Mouse (Mus musculus) myocyte (in vitro differentiated cells): ENCODE measurements around the gene Gm20388. TPM values are rescaled to one million over a fixed set of nuclear protein-coding genes. Genes with fewer than 3 reads are reported as not detected.

Source experiments
- H3K27me3 ChIP-seq: one replicate; pipeline ENCODE4 v1.6.1; 2011; ENCODE audit not compliant: control insufficient read depth, insufficient read depth, insufficient read length
- H3K36me3 ChIP-seq: one replicate; pipeline ENCODE4 v1.6.1; 2011; ENCODE audit not compliant: control insufficient read depth, insufficient read depth
- H3K4me2 ChIP-seq: one replicate; pipeline ENCODE4 v1.6.1; 2011; ENCODE audit warnings: low read depth, control low read depth
- H3K4me3 ChIP-seq: one replicate; pipeline ENCODE4 v1.5.1; 2011; ENCODE audit warnings: mild to moderate bottlenecking, control low read depth, moderate library complexity
- H3K79me2 ChIP-seq: one replicate; pipeline ENCODE4 v1.6.1; 2011; ENCODE audit not compliant: control insufficient read depth, insufficient read depth
- H3ac ChIP-seq: one replicate; pipeline ENCODE4 v1.6.1; 2011; ENCODE audit not compliant: control insufficient read depth, insufficient read length
- CEBPB ChIP-seq: IDR thresholded peaks from 2 replicates; pipeline ENCODE4 v1.6.1; 2011; ENCODE audit warnings: mild to moderate bottlenecking, moderate library complexity; ENCODE audit not compliant: poor library complexity, insufficient read depth, severe bottlenecking
- MAX ChIP-seq: IDR thresholded peaks from one replicate; pipeline ENCODE4 v1.6.1; 2011; ENCODE audit warnings: low read depth, mild to moderate bottlenecking, control low read depth
- MYOD1 ChIP-seq, 3 experiments: IDR thresholded peaks; one replicate each; pipeline ENCODE4 v1.6.1; 2011; ENCODE audit warnings: control low read depth in 2 of 3, low read depth in 2 of 3, mild to moderate bottlenecking in 2 of 3, moderate library complexity in 1 of 3; ENCODE audit not compliant: insufficient read length in 2 of 3, control insufficient read depth in 1 of 3
- MYOG ChIP-seq, 3 experiments: IDR thresholded peaks; one replicate each; pipeline ENCODE4 v1.6.1; 2011; ENCODE audit warnings: control low read depth in 2 of 3, low read depth in 2 of 3, mild to moderate bottlenecking in 2 of 3; ENCODE audit not compliant: insufficient read length in 2 of 3, control insufficient read depth in 1 of 3, insufficient read depth in 1 of 3
- POLR2A ChIP-seq: IDR thresholded peaks from one replicate; pipeline ENCODE4 v1.6.1; 2011; ENCODE audit warnings: low read depth, mild to moderate bottlenecking, control low read depth, moderate library complexity; ENCODE audit not compliant: insufficient read length
- POLR2AphosphoS2 ChIP-seq: IDR thresholded peaks from one replicate; pipeline ENCODE4 v1.6.1; 2011; ENCODE audit warnings: low read depth, control low read depth; ENCODE audit not compliant: insufficient read length
- REST ChIP-seq: IDR thresholded peaks from one replicate; pipeline ENCODE4 v1.6.1; 2011; ENCODE audit warnings: mild to moderate bottlenecking, control low read depth, moderate library complexity; ENCODE audit not compliant: insufficient read depth, insufficient read length
- SRF ChIP-seq: IDR thresholded peaks from one replicate; pipeline ENCODE4 v1.6.1; 2011; ENCODE audit warnings: low read depth; ENCODE audit not compliant: control insufficient read depth, insufficient read length
- TCF12 ChIP-seq: IDR thresholded peaks from one replicate; pipeline ENCODE4 v1.6.1; 2011; ENCODE audit warnings: mild to moderate bottlenecking, control low read depth; ENCODE audit not compliant: poor library complexity, insufficient read depth, severe bottlenecking
- TCF3 ChIP-seq: IDR thresholded peaks from one replicate; pipeline ENCODE4 v1.6.1; 2011; ENCODE audit warnings: low read depth, control low read depth; ENCODE audit not compliant: insufficient read length
- polyA plus RNA-seq: library from polyadenylated mRNA; unstranded; fragments of >200 nt; fragmentation: generic; extraction: Trizol; gene quantifications from one replicate; pipeline ENCODE4 v1.2.1, GENCODE M21; 2012; ENCODE audit warnings: missing spikeins

Gm20388 gene
- 15.3 TPM for polyA plus RNA-seq

DNA sequence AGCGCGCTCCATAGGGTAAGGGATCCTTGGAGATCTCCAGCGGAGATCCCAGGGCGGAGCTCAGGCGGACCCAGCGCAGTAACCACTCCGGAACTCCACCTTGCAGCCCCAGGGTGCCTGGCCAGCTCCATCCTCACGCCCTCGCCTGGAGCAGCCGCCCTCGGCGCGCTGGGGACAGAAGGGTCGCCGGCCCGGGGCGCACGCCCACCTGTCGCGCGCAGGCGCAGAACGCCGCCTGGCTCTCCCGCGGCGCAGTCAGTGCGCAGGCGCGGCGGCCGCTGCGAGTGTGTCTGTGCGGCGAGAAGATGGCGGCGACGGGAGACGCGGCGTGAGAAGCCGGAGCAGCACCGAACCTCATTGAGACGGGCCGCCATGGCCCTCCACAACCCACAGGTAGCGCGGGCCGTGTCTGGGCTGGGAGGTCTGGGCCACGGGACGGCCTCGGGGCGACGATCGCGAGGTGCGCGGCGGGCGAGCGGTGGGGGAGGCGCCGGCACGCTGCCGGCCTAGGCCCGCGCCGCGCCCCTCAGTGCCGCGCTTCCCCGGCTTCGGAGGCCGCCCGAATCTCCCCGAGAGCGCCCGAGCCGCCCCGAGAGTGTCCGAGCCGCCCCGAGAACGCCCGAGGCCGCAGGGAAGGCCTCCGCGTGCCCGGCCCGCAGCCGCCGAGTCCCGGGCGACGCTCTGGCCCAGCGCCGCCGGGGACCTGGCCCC, at the start of gene Gm20388:
TSS of gene Gm20388 (plus strand) at position 295 of the 711 bp plus-strand sequence.
- H3K4me2 ChIP-seq = peak within 1 kb of the TSS; percentile 97
- no peaks in the 10 kb centered on the region for H3K27me3 ChIP-seq
- peak within 1 kb of the TSS; percentile 41 for H3K4me3 ChIP-seq
- TF ChIP-seq MYOG (IDR thresholded peaks at IDR 0.05; ENCODE audit: control insufficient read depth in 1 of 3, insufficient read depth in 1 of 3, insufficient read length in 2 of 3, low read depth in 2 of 3) (peak in 2 of 3 experiments; percentile 4 to 48), MYOD1 (IDR thresholded peaks at IDR 0.05; ENCODE audit: control insufficient read depth in 1 of 3, insufficient read length in 2 of 3, low read depth in 2 of 3) (peak in 1 of 3 experiments; percentile 75), TCF3 (no peak), POLR2A (peak; percentile 94), POLR2AphosphoS2 (peak; percentile 95)
- peak within 1 kb of the TSS; percentile 91 for H3ac ChIP-seq
- H3K36me3 ChIP-seq = no peaks in the 10 kb centered on the region
- peaks cover 47% of the 10 kb centered on the region for H3K79me2 ChIP-seq

DNA sequence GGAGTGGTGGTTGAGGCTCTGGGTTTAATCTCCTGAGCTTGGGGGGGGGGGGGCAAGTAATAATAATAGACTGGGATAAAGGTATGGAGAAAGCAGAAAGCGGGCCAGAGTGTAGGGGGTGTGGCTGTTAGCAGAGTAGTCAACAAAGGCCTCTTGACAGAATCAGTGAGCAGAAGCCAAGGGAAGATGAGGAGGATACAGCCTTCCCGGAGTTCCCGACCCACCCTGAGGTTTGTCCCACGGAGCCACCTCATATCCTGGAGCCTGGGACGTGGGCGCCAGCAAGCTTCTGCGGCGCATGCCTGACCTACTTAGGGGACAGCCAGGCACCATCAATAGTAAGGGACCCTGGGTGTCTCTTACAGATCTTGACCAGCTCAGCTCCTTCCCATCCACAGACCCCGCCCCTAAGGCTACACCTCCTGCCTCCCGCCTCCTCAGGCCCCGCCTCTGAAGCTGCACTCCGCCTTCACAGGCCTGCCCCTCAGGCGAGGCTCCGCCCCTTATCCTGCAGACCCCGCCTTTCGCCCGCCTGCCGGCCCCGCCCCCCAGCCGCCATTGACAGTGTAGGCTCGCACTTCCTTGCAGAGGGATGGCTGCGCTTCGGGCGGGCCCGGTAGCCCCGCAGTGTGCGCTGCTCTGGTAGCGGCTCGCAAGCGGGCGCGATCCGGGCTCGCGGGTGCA, 48.8 kb upstream of the Gm20388 start, which contains the start of gene Klhl36:
TSS of gene Klhl36 (plus strand) at position 561 of the 684 bp plus-strand sequence.
- H3K79me2 ChIP-seq = no peaks in the 10 kb centered on the region
- peak within 1 kb of the TSS; percentile 88 for H3K4me2 ChIP-seq
- H3K27me3 ChIP-seq = peaks cover 15% of the 10 kb centered on the region

DNA sequence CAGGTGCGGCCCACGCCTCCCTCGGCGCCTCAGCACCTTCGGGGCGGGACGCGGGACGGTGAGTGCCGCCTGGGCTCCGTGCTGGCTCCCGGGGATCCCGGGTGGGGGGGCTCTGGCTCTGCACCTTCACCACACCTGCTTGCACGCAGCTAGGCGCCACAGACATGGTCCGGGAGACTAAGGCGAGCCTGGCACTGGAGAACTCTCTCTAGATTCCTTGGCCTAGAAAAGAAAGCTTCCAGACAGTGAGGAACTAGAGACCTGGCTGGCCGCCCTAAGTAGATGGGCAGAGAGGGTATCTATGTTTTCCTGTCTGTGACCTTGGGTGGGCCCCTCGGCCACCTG, 48.3 kb upstream of the Gm20388 start:
- no peak overlapping the region for H3ac ChIP-seq
- peak overlapping the region; percentile 21 for H3K4me3 ChIP-seq
- peak overlapping the region; percentile 88 for H3K4me2 ChIP-seq
- peaks cover 15% of the 10 kb centered on the region for H3K27me3 ChIP-seq
- H3K79me2 ChIP-seq = no peaks in the 10 kb centered on the region
- TF ChIP-seq TCF3 (no peak), MYOG (IDR thresholded peaks at IDR 0.05; ENCODE audit: control insufficient read depth in 1 of 3, insufficient read depth in 1 of 3, insufficient read length in 2 of 3, low read depth in 2 of 3) (peak in 2 of 3 experiments; percentile 41 to 53), MYOD1 (IDR thresholded peaks at IDR 0.05; ENCODE audit: control insufficient read depth in 1 of 3, insufficient read length in 2 of 3, low read depth in 2 of 3) (peak in 1 of 3 experiments; percentile 42)
- no peaks in the 10 kb centered on the region for H3K36me3 ChIP-seq

More for the DNA sequence above, 48.8 kb upstream of the Gm20388 start, which contains the start of gene Klhl36:
- peak within 1 kb of the TSS; percentile 21 for H3K4me3 ChIP-seq
- H3ac ChIP-seq = no peak within 1 kb of the TSS
- no peaks in the 10 kb centered on the region for H3K36me3 ChIP-seq
- TF ChIP-seq CEBPB (no peak), POLR2A (peak; percentile 75)

- Histone ChIP-seq H3K27me3 (peaks cover 15% of the 10 kb centered on the region), H3K4me3 (peak overlapping the region; percentile 21), H3K79me2 (no peaks in the 10 kb centered on the region), H3K4me2 (peak overlapping the region; percentile 88), H3ac (no peak overlapping the region), H3K36me3 (no peaks in the 10 kb centered on the region)
- TF ChIP-seq TCF12 = no peak
- TF ChIP-seq CEBPB = no peak
- TF ChIP-seq MYOG (IDR thresholded peaks at IDR 0.05; ENCODE audit: control insufficient read depth in 1 of 3, insufficient read depth in 1 of 3, insufficient read length in 2 of 3, low read depth in 2 of 3) = no peak
- no peak for TF ChIP-seq POLR2A
- no peak for TF ChIP-seq MYOD1 (IDR thresholded peaks at IDR 0.05; ENCODE audit: control insufficient read depth in 1 of 3, insufficient read length in 2 of 3, low read depth in 2 of 3)
These were observed 47.9 kb upstream of the Gm20388 start for GRCm38 (mm10) chr8:119862749-119863148.

DNA sequence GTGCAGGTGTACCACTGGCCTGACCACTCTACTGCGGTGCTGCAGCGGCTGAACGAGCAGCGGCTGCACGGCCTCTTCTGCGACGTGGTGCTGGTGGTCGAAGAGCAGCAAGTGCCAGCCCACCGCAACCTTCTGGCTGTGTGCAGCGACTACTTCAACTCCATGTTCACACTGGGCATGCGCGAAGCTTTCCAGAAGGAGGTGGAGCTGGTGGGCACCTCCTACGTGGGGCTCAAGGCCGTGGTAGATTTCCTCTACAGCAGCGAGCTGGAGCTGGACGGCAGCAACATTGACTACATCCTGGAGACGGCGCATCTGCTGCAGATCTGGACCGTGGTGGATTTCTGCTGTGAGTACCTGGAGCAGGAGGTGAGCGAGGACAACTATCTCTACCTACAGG, 41.0 kb upstream of the Gm20388 start:
- H3K4me2 ChIP-seq = no peak overlapping the region
- no peaks in the 10 kb centered on the region for H3K27me3 ChIP-seq
- H3K4me3 ChIP-seq = no peak overlapping the region
- no peak overlapping the region for H3ac ChIP-seq
- no peaks in the 10 kb centered on the region for H3K79me2 ChIP-seq
- H3K36me3 ChIP-seq = no peaks in the 10 kb centered on the region
- TF ChIP-seq MYOG (IDR thresholded peaks at IDR 0.05; ENCODE audit: control insufficient read depth in 1 of 3, insufficient read depth in 1 of 3, insufficient read length in 2 of 3, low read depth in 2 of 3) (peak in 1 of 3 experiments; percentile 5), REST (no peak), TCF3 (no peak)

GRCm38 (mm10) chr8:119873181-119873580, 37.5 kb upstream of the Gm20388 start:
- H3K79me2 ChIP-seq = no peaks in the 10 kb centered on the region
- no peak overlapping the region for H3K4me3 ChIP-seq
- H3ac ChIP-seq = no peak overlapping the region
- no peaks in the 10 kb centered on the region for H3K36me3 ChIP-seq
- no peak overlapping the region for H3K4me2 ChIP-seq
- H3K27me3 ChIP-seq = no peaks in the 10 kb centered on the region
- TF ChIP-seq REST = no peak
- TF ChIP-seq POLR2A = no peak
- no peak for TF ChIP-seq MAX
- no peak for TF ChIP-seq SRF
- no peak for TF ChIP-seq MYOD1 (IDR thresholded peaks at IDR 0.05; ENCODE audit: control insufficient read depth in 1 of 3, insufficient read length in 2 of 3, low read depth in 2 of 3)
